Mouse (Mus musculus) layer of hippocampus, adult 2 months (tissue): ENCODE results near the gene Pou2f3. TPM values are rescaled to one million over a fixed set of nuclear protein-coding genes. Genes with fewer than 3 reads are reported as not detected.
A peak's percentile ranks its signal among the peaks of the same experiment; 100 is the strongest.

Experiments
- DNase-seq, 2 experiments: peaks; one replicate each; pipeline ENCODE4 v3.0.0; 2022; ENCODE audit warnings: low spot score in 2 of 2
- H3K27ac ChIP-seq: fragments of 200-600 bp; 2 replicates; pipeline ENCODE4 v1.8.1; 2022
- H3K4me3 ChIP-seq: fragments of 200-600 bp; 2 replicates; pipeline ENCODE4 v1.8.1; 2022; ENCODE audit warnings: mild to moderate bottlenecking
- CTCF ChIP-seq: fragments of 200-600 bp; conservative IDR thresholded peaks from 2 replicates; pipeline ENCODE4 v1.8.1; 2022; ENCODE audit warnings: antibody characterized with exemption, mild to moderate bottlenecking, moderate library complexity
- total RNA-seq, 2 experiments: library from RNA; stranded (reverse); gene quantifications; 2 replicates each; pipeline ENCODE4 v1.2.3; 2021

Gene Pou2f3
- total RNA-seq, 2 experiments from 2014 or later = 0.22 to 0.33 TPM

- no peak overlapping the region for H3K27ac ChIP-seq
- no peak for DNase-seq
Measured at GRCm38 (mm10) chr9:43188309-43189020, 21.7 kb downstream of the Pou2f3 start.

DNA sequence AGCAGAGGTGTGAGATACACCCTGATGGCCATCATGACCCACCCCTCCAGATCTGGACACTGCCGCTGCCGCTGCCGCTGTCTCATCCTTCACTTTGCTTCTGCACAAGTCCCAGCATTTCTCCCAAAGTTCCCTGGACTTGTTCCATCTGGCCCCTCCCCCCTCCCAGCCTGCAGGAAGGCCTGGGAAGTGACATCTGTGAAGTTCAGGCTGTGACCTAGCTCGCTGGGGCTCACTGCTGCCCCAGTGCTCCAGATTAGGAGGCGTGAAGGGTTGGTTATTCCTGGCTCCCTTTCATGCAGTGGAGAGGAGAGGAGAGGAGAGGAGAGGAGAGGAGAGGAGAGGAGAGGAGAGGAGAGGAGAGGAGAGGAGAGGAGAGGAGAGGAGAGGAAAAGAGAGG lies 30.6 kb downstream of the Pou2f3 start:
- H3K4me3 ChIP-seq = no peak overlapping the region
- H3K27ac ChIP-seq = no peak overlapping the region
- DNase-seq = no peak
- no peak for TF ChIP-seq CTCF

More at GRCm38 (mm10) chr9:43188309-43189020, 21.7 kb downstream of the Pou2f3 start:
- TF ChIP-seq CTCF = no peak
- no peak overlapping the region for H3K4me3 ChIP-seq

- TF ChIP-seq CTCF = peak; percentile 34
- Histone ChIP-seq H3K27ac (no peak overlapping the region), H3K4me3 (no peak overlapping the region)
- DNase-seq = no peak
Measured at GRCm38 (mm10) chr9:43178172-43178571, 32.0 kb downstream of the Pou2f3 start.

DNA sequence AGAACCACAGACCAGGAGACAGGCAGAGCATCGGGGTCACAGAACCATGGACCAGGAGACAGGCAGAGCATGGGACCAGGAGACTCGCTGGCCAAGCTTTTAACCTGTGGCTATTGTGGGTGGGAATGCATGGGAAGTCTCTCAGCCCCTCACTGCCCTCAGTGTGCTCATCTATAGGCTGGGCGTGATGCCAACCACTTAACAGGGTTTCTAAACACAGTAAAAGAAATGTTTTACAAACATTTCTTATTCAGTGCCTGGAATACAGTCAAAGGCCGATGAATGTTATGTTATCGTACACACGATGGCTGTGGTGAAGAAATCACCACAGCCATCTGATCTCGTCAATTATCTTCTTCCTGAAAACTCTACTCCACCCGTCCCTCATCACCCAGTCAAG lies 43.1 kb downstream of the Pou2f3 start:
- DNase-seq = no peak
- Histone ChIP-seq H3K4me3 (no peak overlapping the region), H3K27ac (no peak overlapping the region)
- TF ChIP-seq CTCF = no peak

DNA sequence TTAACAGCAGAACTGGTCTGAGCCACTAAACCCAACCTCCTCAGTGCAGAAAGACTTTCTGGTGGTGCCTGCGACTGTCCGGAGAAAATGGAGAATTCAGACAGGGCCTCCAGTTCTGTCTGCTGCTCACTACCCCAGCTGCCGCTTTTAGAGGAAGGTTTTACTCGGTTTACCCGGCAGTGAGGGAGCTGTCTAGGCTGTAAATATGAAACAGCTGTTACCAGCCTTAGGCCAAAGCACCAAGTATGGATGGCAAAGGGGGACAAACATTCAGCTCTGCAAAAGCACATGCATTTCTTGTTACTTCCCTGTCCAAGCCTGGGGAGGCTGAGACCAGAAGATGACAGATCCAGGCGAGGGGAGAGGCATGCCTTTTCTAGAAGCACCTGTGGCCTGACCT lies 43.8 kb downstream of the Pou2f3 start:
- TF ChIP-seq CTCF = no peak
- H3K4me3 ChIP-seq = no peak overlapping the region
- no peak overlapping the region for H3K27ac ChIP-seq
- no peak for DNase-seq

DNA sequence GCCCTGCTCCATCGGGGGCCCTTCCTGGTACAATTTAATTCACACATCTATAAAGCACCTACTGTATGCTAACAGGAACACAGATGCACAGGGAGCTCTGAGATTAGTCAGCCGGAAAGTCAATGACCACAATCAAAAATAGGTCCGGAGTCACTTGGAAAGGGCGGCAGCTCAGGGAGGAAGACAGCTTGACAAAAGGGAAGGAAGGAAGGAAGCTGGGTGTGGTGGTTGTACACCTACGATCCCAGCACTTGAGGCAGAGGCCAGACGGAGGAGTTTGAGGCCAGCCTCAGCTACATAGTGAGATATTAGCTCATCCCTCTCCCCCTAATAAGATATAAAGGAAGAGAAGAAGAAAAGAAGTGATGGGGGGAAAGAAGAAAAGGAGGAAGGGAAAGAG lies 54.2 kb downstream of the Pou2f3 start:
- Histone ChIP-seq H3K4me3 (no peak overlapping the region), H3K27ac (no peak overlapping the region)
- no peak for DNase-seq
- no peak for TF ChIP-seq CTCF

- Histone ChIP-seq H3K27ac (no peak overlapping the region), H3K4me3 (no peak overlapping the region)
- DNase-seq = no peak
- no peak for TF ChIP-seq CTCF
Measured at GRCm38 (mm10) chr9:43151779-43152178, 58.4 kb downstream of the Pou2f3 start.

DNA sequence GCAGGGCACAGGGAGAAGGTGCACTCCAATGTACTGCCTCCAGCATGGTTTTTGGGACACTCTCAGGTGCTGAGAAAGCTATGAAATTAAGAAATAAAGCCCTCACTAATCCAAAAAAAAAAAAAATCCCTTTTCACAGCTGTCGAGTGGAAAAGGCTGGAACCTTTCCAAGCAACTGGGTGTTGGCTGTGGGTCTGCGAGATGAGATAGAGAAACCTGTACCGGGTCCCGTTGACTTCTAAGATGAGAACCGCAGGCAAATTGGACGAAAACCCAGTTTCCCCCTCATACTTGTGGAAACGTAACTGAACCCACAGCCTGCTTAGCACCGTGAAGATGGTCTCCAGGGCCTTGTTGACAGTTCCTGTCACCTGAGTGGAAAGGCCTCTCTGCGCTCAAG lies 59.2 kb downstream of the Pou2f3 start:
- Histone ChIP-seq H3K4me3 (no peak overlapping the region), H3K27ac (no peak overlapping the region)
- TF ChIP-seq CTCF = no peak
- no peak for DNase-seq

DNA sequence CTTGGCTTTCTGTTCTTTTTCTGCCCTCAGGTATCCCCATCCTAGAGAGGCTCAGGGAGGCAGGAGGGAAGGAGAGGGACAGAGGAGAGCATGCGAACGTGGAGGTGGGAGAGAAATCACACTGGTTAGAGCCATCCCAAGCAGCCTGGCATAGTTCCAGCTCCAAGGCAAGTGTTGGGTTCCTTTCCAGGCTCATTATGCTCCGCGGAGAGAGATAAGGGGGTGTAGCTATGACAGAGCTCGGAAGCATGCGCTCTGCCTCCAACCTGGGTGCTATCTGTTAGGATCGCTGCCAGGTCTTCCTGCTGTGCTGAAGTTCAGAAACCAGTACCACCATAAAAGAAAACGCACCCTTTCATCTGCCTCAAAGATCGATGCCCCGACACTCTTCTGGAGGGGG lies 60.1 kb downstream of the Pou2f3 start:
- DNase-seq = peak; percentile 44 to 57
- Histone ChIP-seq H3K4me3 (no peak overlapping the region), H3K27ac (peak overlapping the region; percentile 64; the same call in 1 of the 2 replicates)
- TF ChIP-seq CTCF = no peak

- peak in 1 of 2 experiments; percentile 59 for DNase-seq
- no peak for TF ChIP-seq CTCF
- Histone ChIP-seq H3K4me3 (no peak overlapping the region), H3K27ac (peak overlapping the region; percentile 64; the same call in 1 of the 2 replicates)
Measured at GRCm38 (mm10) chr9:43149498-43149897, 60.7 kb downstream of the Pou2f3 start.

- no peak overlapping the region for H3K27ac ChIP-seq
- no peak for TF ChIP-seq CTCF
Measured at GRCm38 (mm10) chr9:43145196-43145595, 65.0 kb downstream of the Pou2f3 start.

GRCm38 (mm10) chr9:43144206-43144810 lies 65.9 kb downstream of the Pou2f3 start:
- Histone ChIP-seq H3K4me3 (no peak overlapping the region), H3K27ac (no peak overlapping the region)
- peak; percentile 62 for TF ChIP-seq CTCF
- DNase-seq = no peak

More at GRCm38 (mm10) chr9:43145196-43145595, 65.0 kb downstream of the Pou2f3 start:
- H3K4me3 ChIP-seq = no peak overlapping the region
- DNase-seq = no peak

- peak; percentile 98 for TF ChIP-seq CTCF
- H3K4me3 ChIP-seq = no peak overlapping the region
- H3K27ac ChIP-seq = no peak overlapping the region
- peak; percentile 43 to 82 for DNase-seq
Measured at GRCm38 (mm10) chr9:43141839-43142238, 68.3 kb downstream of the Pou2f3 start.

DNA sequence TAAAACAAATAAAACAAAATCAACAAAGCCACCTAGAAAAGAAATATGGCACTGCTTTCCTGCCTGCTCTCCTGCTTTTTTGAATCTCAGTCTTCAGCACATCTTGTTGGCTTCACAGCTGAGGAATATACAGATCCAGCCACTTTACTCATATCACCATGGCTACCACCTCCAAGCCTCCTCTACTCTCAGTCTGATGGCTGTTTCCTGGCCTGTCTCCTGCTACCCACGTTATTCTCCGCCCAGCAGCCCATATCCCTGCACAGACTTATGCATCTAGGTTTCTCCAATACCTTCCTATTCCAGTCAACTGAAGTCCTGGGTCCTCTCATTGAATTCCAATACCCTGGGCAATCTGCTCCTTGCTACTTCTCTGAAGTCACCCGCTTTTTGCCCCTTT lies 76.6 kb downstream of the Pou2f3 start:
- Histone ChIP-seq H3K27ac (peak overlapping the region; percentile 71), H3K4me3 (no peak overlapping the region)
- no peak for TF ChIP-seq CTCF
- peak in 1 of 2 experiments; percentile 77 for DNase-seq
